Mouse (Mus musculus): ENCODE measurements at regions not wholly inside any gene's neighbourhood (a gene's known extent, or its start where the extent isn't known, plus 50 kb on each side); places are given as distances from the start of the nearest gene placed in this dataset.

GRCm38 (mm10) chr1:73702428-73702842 is 421.8 kb downstream of the Tns1 start:
- no peak for TF ChIP-seq CTCF (IDR thresholded peaks at IDR 0.05)
- no peak for TF ChIP-seq EP300 (IDR thresholded peaks at IDR 0.05)
